Mouse (Mus musculus) spleen, adult 2 months (tissue): ENCODE results near the gene Sorcs1.

Experiments
- CTCF ChIP-seq: fragments of 200-500 bp; IDR thresholded peaks from 2 replicates; pipeline ENCODE4 v1.5.1; 2011; ENCODE audit warnings: mild to moderate bottlenecking, inconsistent platforms; ENCODE audit not compliant: insufficient read depth, insufficient read length, insufficient replicate concordance; ENCODE audit errors: extremely low read depth
- POLR2A ChIP-seq: fragments of 200-500 bp; IDR thresholded peaks from 2 replicates; pipeline ENCODE4 v1.6.1; 2011; ENCODE audit warnings: low read depth, low read length, inconsistent platforms

- no peak for TF ChIP-seq POLR2A
- TF ChIP-seq CTCF = no peak
Observed at GRCm38 (mm10) chr19:50457275-50457892, 221.1 kb downstream of the Sorcs1 start.
